Mouse (Mus musculus) erythroid progenitor cell, adult 5-6 weeks (primary cell): ENCODE results near the gene Uhrf1. TPM values are rescaled to one million over a fixed set of nuclear protein-coding genes. Genes with fewer than 3 reads are reported as not detected.

Source experiments
- ATAC-seq: replicated peaks from 2 replicates; pipeline ENCODE4 v1.8.0; 2016; ENCODE audit warnings: moderate number of reproducible peaks, mild to moderate bottlenecking, moderate TSS enrichment, inconsistent platforms; ENCODE audit not compliant: poor library complexity, low FRiP score, severe bottlenecking
- total RNA-seq, 2 experiments: library from RNA; stranded (forward) in 1 of 2; stranded (reverse) in 1 of 2; fragments of 150-400 nt in 1 of 2; fragments of 186-747, 209-891 nt in 1 of 2; gene quantifications; 2 replicates each; pipeline versions ENCODE4 v1.2.3 to v1.2.4; 2015 to 2017; ENCODE audit warnings: low replicate concordance in 2 of 2

Gene Uhrf1
- total RNA-seq, 2 experiments from 2014 or later = 122 to 178 TPM

DNA sequence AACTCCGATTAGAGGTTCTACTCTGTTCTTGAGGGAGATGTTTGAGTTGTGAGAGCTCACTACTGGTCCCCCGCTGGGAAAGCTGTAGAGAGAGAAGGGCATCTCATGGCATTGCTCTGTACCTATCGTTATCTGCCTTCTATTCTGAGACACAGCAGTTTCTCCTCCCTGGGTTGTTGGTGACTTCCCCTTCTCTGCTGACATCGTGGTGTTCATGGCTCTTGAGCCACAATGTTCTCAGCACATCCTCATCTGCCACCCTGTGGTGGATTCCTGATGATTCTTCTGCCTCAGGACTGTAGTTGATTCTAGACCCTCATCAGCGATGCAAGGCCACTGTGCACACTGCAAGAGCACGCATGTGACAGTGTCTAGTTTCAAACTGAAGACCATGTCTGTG lies 34.7 kb downstream of the Uhrf1 start:
- no peak for ATAC-seq

DNA sequence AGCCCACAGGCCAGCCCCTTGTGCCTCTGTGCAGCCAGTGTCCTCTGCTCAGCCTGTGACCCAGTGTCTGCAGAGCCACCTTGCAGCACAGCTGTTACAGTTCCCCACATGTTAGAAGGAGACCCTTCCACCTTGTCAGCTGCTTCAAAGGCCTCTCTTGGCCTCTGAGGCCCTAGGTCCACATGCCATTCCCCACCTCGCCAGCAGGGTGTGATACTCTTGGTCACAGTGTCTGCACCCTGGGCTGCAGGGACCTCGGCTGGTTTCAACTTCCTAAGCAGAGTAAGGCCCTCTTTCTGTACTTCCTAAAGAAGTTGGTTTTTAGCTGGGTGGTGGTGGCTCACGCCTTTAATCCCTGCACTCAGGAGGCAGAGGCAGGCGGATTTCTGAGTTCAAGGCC lies 35.8 kb downstream of the Uhrf1 start:
- ATAC-seq = peak; percentile 76

DNA sequence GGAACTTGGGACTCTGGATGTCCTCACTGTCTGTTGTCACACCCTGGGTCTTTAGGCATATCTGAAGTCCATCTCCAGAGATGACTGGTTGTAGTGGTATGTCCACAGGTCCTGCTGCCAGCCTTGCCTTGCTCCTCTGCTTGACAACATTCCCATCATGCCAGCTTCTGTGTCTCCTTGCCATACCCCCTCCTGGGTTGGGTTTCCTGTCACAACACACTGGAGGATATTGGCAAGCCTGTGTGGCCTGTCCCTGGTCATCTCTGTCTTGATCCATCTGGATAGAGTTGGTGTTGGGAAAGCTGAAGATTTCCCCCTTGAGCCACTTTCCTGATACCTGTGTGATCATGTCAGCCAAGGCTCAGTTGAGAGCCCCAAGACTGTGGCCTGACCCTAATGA lies 37.6 kb downstream of the Uhrf1 start:
- no peak for ATAC-seq

DNA sequence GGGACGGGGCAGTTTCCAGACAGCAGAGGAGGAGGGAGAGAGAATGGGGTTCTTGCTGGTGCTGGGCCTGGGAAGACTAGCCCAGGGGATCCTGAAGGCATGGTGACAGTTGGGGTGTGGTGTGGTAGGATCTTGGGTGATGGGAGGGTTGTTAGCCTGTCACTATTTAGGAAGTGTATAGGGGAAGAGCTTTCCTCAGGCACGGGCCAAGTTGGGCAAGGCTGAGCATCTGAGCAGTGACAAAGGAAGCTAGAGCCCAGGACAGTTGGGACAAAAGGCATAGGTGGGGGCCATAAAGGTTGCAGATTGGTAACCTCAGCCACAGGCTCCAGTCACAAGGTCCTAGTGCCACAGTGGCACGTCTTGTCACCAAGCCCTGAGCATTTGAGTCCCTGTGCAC lies 40.3 kb downstream of the Uhrf1 start:
- no peak for ATAC-seq

DNA sequence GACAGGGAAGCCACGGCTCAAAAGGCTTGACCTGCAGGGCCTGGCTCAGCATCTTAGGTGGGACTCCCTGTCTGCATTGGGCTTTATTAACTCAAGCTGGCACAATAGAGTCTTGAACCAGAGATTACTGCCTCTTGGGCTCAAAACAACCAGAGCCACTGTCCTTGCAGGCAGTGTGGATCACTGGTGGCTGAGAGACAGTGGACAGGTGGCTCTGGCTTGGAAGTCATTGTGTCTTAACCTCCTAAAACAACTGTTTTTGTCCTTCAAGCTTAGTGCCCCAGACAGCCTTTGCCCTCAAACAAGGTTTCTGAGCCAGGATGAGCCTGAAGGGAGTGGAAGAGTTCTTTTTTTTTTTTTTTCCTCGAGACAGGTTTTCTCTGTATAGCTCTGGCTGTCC lies 42.2 kb downstream of the Uhrf1 start:
- no peak for ATAC-seq

DNA sequence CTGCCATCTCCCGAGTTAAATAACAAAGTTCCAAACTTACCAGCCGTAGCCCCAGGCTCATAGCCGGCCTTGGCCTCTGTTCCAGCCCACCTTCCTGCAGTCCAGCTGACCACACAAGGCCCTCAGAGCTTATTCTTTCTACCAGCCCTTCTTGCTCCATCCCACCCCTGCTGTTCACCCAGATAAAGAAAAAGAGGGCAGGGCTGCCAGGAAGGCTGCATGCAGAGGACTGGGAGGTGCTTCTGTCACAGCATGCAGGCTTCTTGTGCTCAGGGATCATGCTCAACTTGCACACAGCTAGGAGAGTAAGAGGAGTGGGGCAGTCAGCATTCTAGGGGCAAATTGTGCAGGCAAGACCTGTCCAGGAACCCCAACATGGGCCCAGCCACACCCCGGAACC lies 45.0 kb downstream of the Uhrf1 start:
- ATAC-seq = peak; percentile 26

DNA sequence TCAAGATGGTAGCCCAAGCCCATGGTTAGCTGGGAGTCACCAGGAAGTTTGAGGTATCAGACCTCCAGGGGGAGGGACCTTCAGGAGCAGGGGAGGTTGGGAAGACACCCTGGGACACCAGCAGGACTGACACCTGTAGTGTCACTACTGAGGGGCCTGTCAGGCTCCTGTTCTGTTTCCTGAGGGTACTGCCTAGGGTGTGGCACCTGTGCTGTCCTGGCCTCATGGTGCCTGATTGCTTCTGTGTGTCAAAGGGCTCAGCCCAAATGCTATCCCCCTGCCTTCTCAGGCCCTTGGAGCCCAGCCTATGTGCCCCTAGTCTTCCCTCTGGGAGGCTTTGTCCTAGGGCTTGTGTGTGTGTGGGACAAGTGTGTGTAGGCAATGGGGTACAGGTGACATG lies 45.5 kb downstream of the Uhrf1 start:
- ATAC-seq = no peak

DNA sequence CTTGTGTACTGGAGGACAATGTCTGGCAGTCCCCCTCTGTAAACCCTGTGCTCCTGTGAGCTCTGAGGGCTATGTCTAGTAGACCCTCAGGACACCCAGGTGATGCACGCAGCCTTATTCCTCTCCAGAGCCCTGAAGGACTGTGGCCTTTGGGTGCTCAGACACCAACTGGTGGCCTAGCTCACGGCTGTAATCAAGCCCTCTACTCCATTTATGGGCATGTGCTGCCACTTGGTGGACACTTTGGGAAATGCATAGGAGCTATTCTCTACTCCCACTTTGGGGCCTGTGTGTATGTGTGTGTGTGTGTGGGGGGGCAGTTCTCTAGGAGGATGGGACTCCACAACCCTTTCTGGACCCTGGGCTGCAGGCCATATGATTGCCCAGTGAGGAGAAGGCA lies 47.6 kb downstream of the Uhrf1 start:
- peak; percentile 60 for ATAC-seq

DNA sequence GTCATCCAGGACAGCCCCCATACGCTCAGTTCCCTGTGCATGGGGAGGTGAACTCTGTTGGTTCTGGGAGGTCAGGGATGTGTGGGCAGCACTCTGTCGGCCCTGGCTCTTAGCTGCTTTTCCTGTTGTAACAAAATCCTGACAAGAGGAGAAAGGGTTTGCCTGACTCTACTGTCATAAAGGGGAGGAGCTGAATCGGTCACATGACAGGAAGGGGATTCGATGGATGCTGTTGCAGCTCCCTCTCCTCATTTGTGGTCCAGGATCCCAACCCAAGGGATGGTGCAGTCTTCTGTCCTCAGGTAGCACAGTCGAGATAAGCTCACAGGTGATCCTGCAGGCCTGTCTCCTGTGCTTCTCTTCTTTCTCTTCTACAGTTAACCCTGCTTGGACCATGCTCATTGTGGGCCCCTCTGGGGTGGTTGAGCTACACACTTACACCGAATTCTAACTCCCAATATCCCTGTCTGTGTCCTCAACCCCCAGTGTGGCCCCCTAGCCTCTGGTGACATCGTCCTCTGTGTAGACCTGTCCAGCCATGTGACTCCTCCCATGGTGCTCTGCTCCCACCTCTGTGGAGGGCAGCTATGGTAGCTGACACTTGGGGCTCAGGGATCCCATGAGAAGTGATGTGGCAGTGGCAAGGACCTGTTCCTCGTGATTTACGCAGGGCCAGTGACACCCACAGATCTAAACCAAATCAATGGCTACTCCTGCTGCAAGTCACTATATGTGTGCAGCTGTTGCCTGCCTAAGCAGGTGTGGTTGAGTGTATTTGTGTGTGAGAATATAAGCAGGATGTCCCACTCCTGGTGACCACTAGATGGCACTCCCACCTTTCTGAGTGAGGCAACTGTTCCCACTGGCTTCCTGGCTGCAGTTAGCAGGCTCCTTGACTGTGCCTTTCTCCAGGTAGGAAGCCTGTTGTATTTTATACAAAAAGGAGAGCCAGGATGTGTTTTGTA lies 54.1 kb downstream of the Uhrf1 start:
- ATAC-seq = peak; percentile 62

DNA sequence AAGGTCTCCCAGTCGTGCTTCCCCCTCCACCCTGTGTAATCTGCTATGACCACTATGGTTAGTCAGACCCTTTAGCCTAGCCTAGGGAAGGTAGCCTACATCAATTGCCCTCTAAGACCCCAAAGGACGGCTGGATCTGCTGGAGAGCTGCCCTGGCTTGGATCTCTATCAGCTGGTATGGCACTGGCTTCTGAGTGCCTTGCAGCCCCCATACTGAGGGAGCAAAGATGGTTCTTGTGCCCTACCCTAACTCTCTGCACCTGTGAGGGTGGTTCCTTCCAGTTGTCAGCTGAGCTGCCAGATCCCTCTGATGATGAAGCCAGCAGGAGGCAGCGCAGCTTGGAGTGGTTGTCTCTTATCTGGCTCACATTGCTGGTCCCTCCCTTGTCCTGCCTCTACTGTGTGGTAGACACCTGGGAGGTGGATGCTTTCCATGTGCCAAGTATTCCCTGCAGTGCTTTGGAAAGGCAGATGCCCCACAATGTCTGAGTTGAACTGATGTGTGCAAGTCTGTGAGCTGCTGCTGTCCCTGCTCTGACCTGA lies 56.1 kb downstream of the Uhrf1 start:
- ATAC-seq = no peak

DNA sequence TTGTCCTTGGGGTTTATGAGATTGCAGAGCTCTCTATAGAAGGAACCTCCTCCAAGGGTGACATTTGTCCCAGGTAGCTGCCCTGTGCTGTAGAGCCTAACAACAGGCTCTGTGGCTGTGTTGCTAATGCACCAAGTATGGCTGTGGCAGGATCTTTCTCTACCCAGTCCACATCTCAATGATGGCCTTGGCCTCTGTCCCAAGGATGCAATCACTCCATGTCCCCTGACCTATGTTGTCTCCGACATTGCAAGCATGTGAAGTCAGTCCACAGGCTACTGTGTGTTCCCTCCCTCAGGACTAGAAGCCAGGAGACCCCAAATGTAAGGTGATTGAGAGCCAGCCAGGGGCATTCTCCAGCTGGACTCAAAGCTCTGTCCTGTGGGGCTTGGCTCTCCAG lies 56.7 kb downstream of the Uhrf1 start:
- ATAC-seq = no peak

DNA sequence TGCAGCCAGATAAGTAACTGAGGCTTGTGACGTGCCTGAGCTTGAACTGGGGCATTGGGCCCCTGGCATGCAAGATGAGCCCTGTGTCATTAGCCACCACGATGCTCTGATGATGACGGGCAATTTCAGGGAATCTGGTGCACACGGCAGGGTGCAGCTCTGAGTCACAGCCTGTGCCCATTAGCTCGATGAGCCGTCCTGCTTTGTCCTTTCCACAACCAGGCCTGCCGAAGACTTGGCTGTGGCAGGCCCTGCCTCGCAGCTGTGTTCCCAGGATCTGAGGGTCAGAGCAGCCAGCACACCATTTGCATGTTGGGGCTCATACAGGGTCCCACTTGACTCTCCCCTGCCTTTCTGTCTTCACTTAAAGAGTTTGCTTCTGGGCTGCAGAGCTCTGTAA lies 57.3 kb downstream of the Uhrf1 start:
- no peak for ATAC-seq

DNA sequence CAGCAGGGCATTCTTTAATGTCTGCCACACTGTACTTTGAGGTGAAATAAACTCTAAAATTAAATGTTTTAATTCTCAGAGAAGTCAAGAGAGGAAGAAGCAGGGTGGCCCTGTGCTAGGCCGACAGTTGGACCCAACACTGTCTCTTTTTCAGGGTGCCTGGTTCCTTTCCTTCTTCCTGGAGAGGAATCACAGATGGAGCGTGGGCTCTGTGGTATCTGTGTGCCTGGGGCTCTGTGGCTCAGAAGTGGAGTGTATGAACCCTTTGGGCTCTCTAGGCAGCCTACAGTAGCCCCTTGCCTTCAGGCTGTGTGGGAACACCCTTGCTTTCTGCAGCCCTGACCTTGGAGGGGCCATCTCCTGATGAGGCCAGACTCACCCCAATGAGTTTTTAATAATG lies 58.4 kb downstream of the Uhrf1 start:
- ATAC-seq = no peak

DNA sequence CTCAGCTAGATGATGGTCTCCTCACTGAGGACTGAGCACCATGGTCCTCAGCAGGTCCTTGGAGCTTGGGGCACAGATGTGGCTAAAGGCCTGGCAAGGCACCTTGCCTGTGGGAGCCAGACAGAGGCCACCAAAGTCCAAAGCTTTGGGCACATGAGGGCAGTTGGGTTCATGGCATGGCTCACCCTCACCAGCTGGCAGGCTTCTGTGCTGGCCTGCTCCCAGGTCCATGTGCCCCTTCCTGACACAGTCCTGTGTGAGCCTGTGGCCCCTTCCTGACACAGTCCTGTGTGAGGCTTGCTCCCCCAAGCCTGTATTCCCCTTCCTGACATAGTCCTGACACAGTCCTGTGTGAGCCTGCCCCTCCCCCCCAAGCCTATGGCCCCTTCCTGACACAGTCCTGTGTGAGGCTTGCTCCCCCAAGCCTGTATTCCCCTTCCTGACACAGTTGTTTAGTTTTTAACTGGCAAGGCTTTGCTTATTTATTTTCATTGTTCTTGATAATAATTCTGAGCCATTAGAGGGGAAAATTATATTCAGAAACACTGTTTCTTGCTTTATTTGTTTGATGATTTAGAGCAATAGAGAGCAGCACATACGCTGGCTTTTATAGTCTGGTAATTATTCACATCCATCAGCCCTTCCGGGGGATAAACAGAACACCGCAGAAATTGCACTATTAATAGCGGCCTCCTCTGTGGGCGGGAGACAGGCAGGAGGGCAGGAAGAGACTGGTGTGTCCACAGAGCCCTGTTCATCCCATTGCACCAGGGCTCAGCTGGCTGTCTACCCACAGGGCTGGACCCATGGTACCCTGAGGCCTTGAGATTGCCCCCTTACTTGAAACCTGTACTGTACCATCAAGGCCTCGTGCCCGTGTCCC lies 62.9 kb downstream of the Uhrf1 start:
- ATAC-seq = no peak

DNA sequence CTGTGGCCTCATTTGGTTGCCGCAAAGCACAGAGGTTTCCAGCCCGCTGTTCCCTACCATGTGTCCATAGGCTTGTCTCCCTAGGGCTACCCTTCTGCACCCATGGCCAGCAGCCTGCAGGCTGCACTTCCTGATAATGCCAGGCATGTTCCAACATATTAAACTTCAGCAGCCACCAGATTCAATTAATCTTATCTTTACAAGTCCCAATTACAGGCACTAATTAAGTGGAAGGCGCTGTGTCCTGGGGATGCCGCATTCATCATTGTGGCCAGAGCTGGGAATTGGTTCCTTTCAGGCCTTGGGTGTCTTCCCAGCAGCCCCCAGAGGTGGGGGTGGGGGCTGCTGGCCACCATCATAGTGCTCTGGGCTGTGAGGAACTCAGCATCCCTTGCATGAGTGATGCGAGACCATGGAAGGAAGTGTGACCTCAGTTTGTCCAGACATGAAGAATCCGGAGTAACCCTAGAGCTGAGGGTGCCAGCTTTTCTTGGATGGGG lies 65.2 kb downstream of the Uhrf1 start:
- no peak for ATAC-seq

DNA sequence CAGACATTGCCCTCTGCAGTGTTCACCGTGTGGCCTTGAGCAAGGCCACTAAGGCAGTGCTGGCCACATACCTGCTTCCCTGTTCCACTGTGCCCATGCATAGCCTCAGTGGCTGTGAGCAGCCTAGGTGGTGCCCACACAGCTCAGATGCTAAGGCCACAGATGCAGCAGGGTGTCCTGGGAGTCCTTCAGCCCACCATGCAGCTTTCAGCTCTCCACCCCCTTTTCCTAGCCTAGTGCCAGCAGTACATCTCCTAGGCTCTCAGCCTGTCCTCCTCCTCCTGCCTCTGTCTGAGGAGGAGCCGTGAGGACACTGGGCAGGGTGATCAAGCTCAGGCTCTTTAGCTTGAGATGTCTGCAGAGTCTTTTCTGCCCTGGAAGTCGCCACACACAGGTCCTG lies 67.0 kb downstream of the Uhrf1 start:
- no peak for ATAC-seq

DNA sequence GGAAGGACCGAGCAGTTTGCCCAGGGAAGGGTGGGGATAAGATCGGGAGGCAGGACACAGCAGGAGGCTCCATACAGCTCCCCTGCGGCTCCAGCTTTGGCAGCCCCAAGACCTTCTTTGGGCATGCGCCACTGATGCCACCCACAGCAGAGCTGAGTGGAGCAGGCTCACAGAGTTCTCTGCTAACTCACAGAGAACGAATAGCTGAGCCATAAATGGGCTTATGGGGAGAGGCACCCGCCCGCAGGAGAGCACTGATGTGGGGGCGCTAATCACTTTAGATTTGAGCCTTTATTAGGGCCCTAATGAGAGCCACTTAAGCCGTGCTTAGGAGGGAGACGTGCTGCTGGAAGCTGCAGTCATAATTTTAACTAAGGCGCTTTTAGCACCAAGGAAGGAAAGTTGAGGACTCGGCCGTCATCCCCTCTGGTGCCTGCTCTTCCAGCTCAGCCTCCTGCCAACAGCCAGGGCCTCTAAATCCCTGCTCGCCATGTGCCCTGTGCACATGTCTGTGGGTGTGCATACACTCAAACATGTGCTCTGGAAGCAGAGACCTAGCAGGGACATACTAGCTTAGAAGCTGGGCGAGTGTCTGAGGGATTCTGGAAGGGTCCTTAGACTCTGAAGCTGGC lies 68.0 kb downstream of the Uhrf1 start:
- no peak for ATAC-seq

DNA sequence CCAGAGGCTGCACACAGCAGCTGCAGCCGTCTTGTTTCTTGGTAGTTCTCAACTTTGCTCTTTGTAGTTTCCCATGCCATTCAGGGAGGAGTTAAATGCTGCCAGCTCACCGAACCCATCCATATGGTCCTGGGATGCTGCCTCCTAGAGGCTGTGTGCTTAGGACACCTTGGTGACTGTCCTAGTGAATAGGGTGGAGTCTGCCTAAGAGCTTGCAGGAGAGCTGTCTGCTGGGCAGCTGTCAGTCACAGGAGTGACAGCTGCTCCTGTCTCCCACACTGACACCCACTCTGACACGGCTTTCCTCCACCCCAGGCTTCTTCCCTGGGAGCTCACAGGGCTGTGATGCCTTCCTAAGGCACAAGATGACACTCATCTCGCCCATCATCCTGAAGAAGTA lies 69.0 kb downstream of the Uhrf1 start:
- ATAC-seq = no peak
